Mouse (Mus musculus) midbrain, embryonic 15.5 days (tissue): ENCODE results near the gene Tcte3. TPM values are rescaled to one million over a fixed set of nuclear protein-coding genes. Genes with fewer than 3 reads are reported as not detected.
A peak's percentile ranks its signal among the peaks of the same experiment; 100 is the strongest.
"Not testable (repeated sequence)": the region's sequence is repeated elsewhere in the genome, so short reads cannot be mapped to it uniquely, and the experiment has no call there.

Experiments
- ATAC-seq: fragments of 200-750 bp; cut with Nextera tagmentation; replicated peaks from 2 replicates; pipeline ENCODE4 v1.8.0; 2017; ENCODE audit warnings: moderate TSS enrichment
- H3K27ac ChIP-seq: fragments of 300-500 bp; sonication (generic); 2 replicates; pipeline ENCODE4 v1.5.1; 2015; ENCODE audit warnings: mild to moderate bottlenecking, inconsistent platforms
- H3K27me3 ChIP-seq: fragments of 300-500 bp; sonication (generic); replicated peaks from 2 replicates; pipeline ENCODE4 v1.6.1; 2015; ENCODE audit warnings: inconsistent platforms
- H3K36me3 ChIP-seq: fragments of 300-500 bp; sonication (generic); replicated peaks from 2 replicates; pipeline ENCODE4 v1.6.1; 2015; ENCODE audit warnings: inconsistent platforms
- H3K4me1 ChIP-seq: fragments of 300-500 bp; sonication (generic); 2 replicates; pipeline ENCODE4 v1.6.1; 2015; ENCODE audit warnings: inconsistent platforms
- H3K4me2 ChIP-seq: fragments of 300-500 bp; sonication (generic); 2 replicates; pipeline ENCODE4 v1.6.1; 2015; ENCODE audit warnings: inconsistent platforms, mild to moderate bottlenecking, moderate library complexity
- H3K4me3 ChIP-seq: fragments of 300-500 bp; sonication (generic); 2 replicates; pipeline ENCODE4 v1.5.1; 2015; ENCODE audit warnings: mild to moderate bottlenecking, inconsistent platforms
- H3K9ac ChIP-seq: fragments of 300-500 bp; sonication (generic); 2 replicates; pipeline ENCODE4 v1.6.1; 2015; ENCODE audit warnings: mild to moderate bottlenecking, inconsistent platforms
- H3K9me3 ChIP-seq: fragments of 300-500 bp; sonication (generic); 2 replicates; pipeline ENCODE4 v1.6.1; 2016; ENCODE audit warnings: inconsistent platforms
- WGBS: fragments of 180-500 bp; shearing (Covaris S2); methylation state at CpG from one replicate; pipeline ENCODE4 v1.1.7; 2015; ENCODE audit warnings: mixed read lengths; 5-methylcytosine and 5-hydroxymethylcytosine counted together
- polyA plus RNA-seq: library from polyadenylated mRNA; unstranded; fragments of >200 nt; fragmentation: Nextera tagmentation; extraction: Ambion mirVana; gene quantifications from 2 replicates; pipeline ENCODE4 v1.2.1, GENCODE M21; 2015

The Tcte3 gene
- polyA plus RNA-seq, 1 experiment from 2014 or later: 0.53 TPM

DNA sequence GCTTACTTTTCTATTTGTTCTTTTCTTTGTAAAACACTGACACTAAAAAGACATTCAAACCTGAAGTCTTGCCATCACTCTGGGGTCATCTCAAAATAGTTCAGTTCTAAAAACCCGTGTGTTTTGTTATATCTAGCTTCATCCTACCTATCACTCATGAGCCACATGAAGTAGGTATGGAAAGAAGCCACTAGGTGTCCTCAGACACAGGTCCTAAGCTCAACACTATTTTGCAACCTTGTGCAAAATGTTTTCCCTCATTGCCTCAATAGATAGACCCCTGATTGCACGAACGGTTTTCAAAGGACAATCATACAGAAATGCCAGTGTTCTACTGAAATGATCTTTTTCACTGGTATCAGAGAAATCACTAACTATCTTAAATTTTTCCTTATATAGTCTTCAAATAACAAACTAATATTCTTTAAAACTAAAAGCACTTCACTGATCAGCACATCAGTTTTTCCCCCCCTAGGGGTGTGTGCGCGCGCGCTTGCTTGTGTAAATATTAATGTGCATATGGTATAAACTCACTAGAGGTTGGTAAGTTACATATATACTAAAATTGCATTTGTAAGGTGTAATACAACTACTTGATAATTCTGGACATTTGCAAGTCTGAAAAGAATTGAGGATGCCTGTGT, 63.4 kb downstream of the Tcte3 start:
- H3K4me3 ChIP-seq: 0 out of 2 replicates have a peak overlapping the region, but pooled peaks have one; percentile 13
- not testable (repeated sequence) for H3K36me3 ChIP-seq, H3K9ac ChIP-seq, H3K27me3 ChIP-seq, H3K4me1 ChIP-seq, H3K27ac ChIP-seq, H3K9me3 ChIP-seq
- peak; percentile 2; the same call in 1 of the 2 replicates for ATAC-seq
- peak overlapping the region; percentile 36 for H3K4me2 ChIP-seq
- WGBS: 0% methylated on average over 4 of the region's 7 CpGs

Other genes starting within 250 kb of the Tcte3 start
- gene Wdr27, start 98.3 kb downstream of the Tcte3 start, polyA plus RNA-seq: 8.2 and 9.0 TPM in 2 replicates
- gene 1600012H06Rik, start 98.3 kb downstream of the Tcte3 start, polyA plus RNA-seq: 21.1 and 21.9 TPM in 2 replicates
- 15.9 and 16.0 TPM in 2 replicates for gene Phf10, start 80.2 kb downstream of the Tcte3 start, polyA plus RNA-seq
- gene 9030025P20Rik, start 63.0 kb downstream of the Tcte3 start, polyA plus RNA-seq: 8.3 and 9.6 TPM in 2 replicates
- gene Gm3417, start 62.7 kb downstream of the Tcte3 start, polyA plus RNA-seq: 1.6 TPM in 1 of 2 replicates, not detected in the other
- 9.9 and 10.5 TPM in 2 replicates for gene Gm3435, start 31.3 kb downstream of the Tcte3 start, polyA plus RNA-seq
- gene Ermard, start 280 bp downstream of the Tcte3 start, polyA plus RNA-seq: 85.6 and 91.8 TPM in 2 replicates
- gene Gm3448, start within 50 bp of the Tcte3 start, polyA plus RNA-seq: 3.9 and 5.0 TPM in 2 replicates